Mouse (Mus musculus): ENCODE measurements around the gene Crtac1. TPM values are rescaled to one million over a fixed set of nuclear protein-coding genes. Genes with fewer than 3 reads are reported as not detected.

Crtac1 gene
- total and polyA plus RNA-seq, 3 experiments, result 0.15 TPM; not detected in 2

GRCm38 (mm10) chr19:42304506-42304905 is 127.1 kb downstream of the Crtac1 start:
- Histone ChIP-seq H3K27ac (ENCODE audit: control insufficient read depth, low read depth, low read length) (no peak overlapping the region), H3K9me3 (replicated peaks; ENCODE audit: insufficient read depth, low read length) (no peaks in the 10 kb centered on the region)

GRCm38 (mm10) chr19:42303210-42303813 is 128.3 kb downstream of the Crtac1 start:
- no peaks in the 10 kb centered on the region for H3K27me3 ChIP-seq (ENCODE audit: control insufficient read depth in 1 of 2, insufficient read depth in 2 of 2, low read length in 2 of 2)
- no peak overlapping the region for H3K9ac ChIP-seq (ENCODE audit: control insufficient read depth, low read depth, low read length, poor library complexity, severe bottlenecking)
- TF ChIP-seq BHLHE40 (IDR thresholded peaks at IDR 0.05; ENCODE audit: borderline replicate concordance, low read depth, low read length), result peak; percentile 57; the same call in 1 of the 2 replicates
- 0 out of 2 replicates have a peak, but pooled peaks have one; percentile 23 for TF ChIP-seq USF1 (IDR thresholded peaks at IDR 0.05; ENCODE audit: low read depth, low read length)
- TF ChIP-seq POLR2A (IDR thresholded peaks at IDR 0.05; ENCODE audit: control insufficient read depth in 1 of 2, insufficient read depth in 1 of 2, low read depth in 1 of 2, low read length in 2 of 2, poor library complexity in 1 of 2), result no peak
- TF ChIP-seq POLR2AphosphoS2 (IDR thresholded peaks at IDR 0.05; ENCODE audit: low read length), result no peak
- TF ChIP-seq HCFC1 (IDR thresholded peaks at IDR 0.05; ENCODE audit: low read depth, low read length), result no peak
- H3K4me3 ChIP-seq (ENCODE audit: control insufficient read depth in 1 of 2, insufficient read depth in 1 of 2, low read depth in 2 of 2, low read length in 2 of 2), result no peak overlapping the region
- no peak overlapping the region for H3K27ac ChIP-seq (ENCODE audit: control insufficient read depth, low read depth, low read length)
- H3K36me3 ChIP-seq (ENCODE audit: control insufficient read depth in 1 of 2, insufficient read depth in 2 of 2, low read length in 2 of 2), result no peaks in the 10 kb centered on the region; a peak in 1 of 4 replicates
- H3K79me2 ChIP-seq (ENCODE audit: control insufficient read depth, insufficient read depth, low read length, poor library complexity), result no peaks in the 10 kb centered on the region
- H3K9me3 ChIP-seq (replicated peaks; ENCODE audit: insufficient read depth, low read length), result no peaks in the 10 kb centered on the region
- H3K4me1 ChIP-seq (ENCODE audit: control insufficient read depth in 1 of 2, insufficient read depth in 2 of 2, low read length in 2 of 2), result peaks cover 2 to 15% of the 10 kb centered on the region in 2 experiments; a peak in 3 of 4 replicates
- no peak for DNase-seq (ENCODE audit: low read depth, low spot score)

More at GRCm38 (mm10) chr19:42304506-42304905, 127.1 kb downstream of the Crtac1 start:
- Histone ChIP-seq H3K27me3 (ENCODE audit: control insufficient read depth in 1 of 2, insufficient read depth in 2 of 2, low read length in 2 of 2) (no peaks in the 10 kb centered on the region), H3K9ac (ENCODE audit: control insufficient read depth, low read depth, low read length, poor library complexity, severe bottlenecking) (no peak overlapping the region), H3K36me3 (ENCODE audit: control insufficient read depth in 1 of 2, insufficient read depth in 2 of 2, low read length in 2 of 2) (no peaks in the 10 kb centered on the region; a peak in 1 of 4 replicates), H3K4me1 (ENCODE audit: control insufficient read depth in 1 of 2, insufficient read depth in 2 of 2, low read length in 2 of 2) (peaks cover 2 to 15% of the 10 kb centered on the region in 2 experiments; a peak in 3 of 4 replicates), H3K4me3 (ENCODE audit: control insufficient read depth in 1 of 2, insufficient read depth in 1 of 2, low read depth in 2 of 2, low read length in 2 of 2) (no peak overlapping the region), H3K79me2 (ENCODE audit: control insufficient read depth, insufficient read depth, low read length, poor library complexity) (no peaks in the 10 kb centered on the region)
- TF ChIP-seq HCFC1 (IDR thresholded peaks at IDR 0.05; ENCODE audit: low read depth, low read length) (no peak), CHD2 (IDR thresholded peaks at IDR 0.05; ENCODE audit: low read length) (no peak), ZKSCAN1 (IDR thresholded peaks at IDR 0.05; ENCODE audit: low read depth, low read length) (no peak), KAT2A (conservative IDR thresholded peaks at IDR 0.05; ENCODE audit: low read depth, low read length) (no peak), MAX (IDR thresholded peaks at IDR 0.05; ENCODE audit: low read length) (no peak), ZNF384 (IDR thresholded peaks at IDR 0.05; ENCODE audit: low read depth, low read length) (no peak), TAL1 (IDR thresholded peaks at IDR 0.05; ENCODE audit: low read length) (no peak), ETS1 (IDR thresholded peaks at IDR 0.05; ENCODE audit: low read depth, low read length) (no peak), ZC3H11A (IDR thresholded peaks at IDR 0.05; ENCODE audit: low read depth, low read length) (no peak), UBTF (IDR thresholded peaks at IDR 0.05; ENCODE audit: borderline replicate concordance, insufficient read depth, low read depth, low read length) (no peak), POLR2AphosphoS2 (IDR thresholded peaks at IDR 0.05; ENCODE audit: low read length) (no peak), BHLHE40 (IDR thresholded peaks at IDR 0.05; ENCODE audit: borderline replicate concordance, low read depth, low read length) (no peak), NRF1 (IDR thresholded peaks at IDR 0.05; ENCODE audit: insufficient read depth, low read depth, low read length, poor library complexity, severe bottlenecking) (no peak), GABPA (IDR thresholded peaks at IDR 0.05; ENCODE audit: low read depth, low read length) (no peak), RAD21 (IDR thresholded peaks at IDR 0.05; ENCODE audit: low read depth, low read length) (no peak)
- no peak for DNase-seq (ENCODE audit: low read depth, low spot score)

Data from MEL (cell line).